Mouse (Mus musculus): Measurements from ENCODE around the gene Caskin1. TPM values are rescaled to one million over a fixed set of nuclear protein-coding genes. Genes with fewer than 3 reads are reported as not detected.
A peak's percentile ranks its signal among the peaks of the same experiment; 100 is the strongest.

Gene Caskin1
- polyA plus RNA-seq, 1 experiment from 2014 or later = 3.1 TPM

GRCm38 (mm10) chr17:24531064-24531463 lies 42.7 kb downstream of the Caskin1 start:
- no peak for DNase-seq (ENCODE audit: low spot score)
- peak overlapping the region; percentile 90 for H3K4me3 ChIP-seq
- H3K9me3 ChIP-seq = no peaks in the 10 kb centered on the region
- H3K27me3 ChIP-seq (replicated peaks; ENCODE audit: low read depth, poor library complexity, severe bottlenecking) = no peaks in the 10 kb centered on the region
- H3K36me3 ChIP-seq (replicated peaks) = peaks cover 25% of the 10 kb centered on the region
- H3K4me1 ChIP-seq = peaks cover 63% of the 10 kb centered on the region
- no peak overlapping the region for H3K27ac ChIP-seq (replicated peaks)
- WGBS = 62% methylated on average over 3 of the region's 3 CpGs

GRCm38 (mm10) chr17:24532045-24532444 lies 43.6 kb downstream of the Caskin1 start:
- no peaks in the 10 kb centered on the region for H3K9me3 ChIP-seq
- peaks cover 53% of the 10 kb centered on the region for H3K4me1 ChIP-seq
- DNase-seq (ENCODE audit: low spot score) = no peak
- H3K27ac ChIP-seq (replicated peaks) = no peak overlapping the region
- peaks cover 25% of the 10 kb centered on the region for H3K36me3 ChIP-seq (replicated peaks)
- WGBS = 75% methylated on average over 7 of the region's 7 CpGs
- no peak overlapping the region for H3K4me3 ChIP-seq
- no peaks in the 10 kb centered on the region for H3K27me3 ChIP-seq (replicated peaks; ENCODE audit: low read depth, poor library complexity, severe bottlenecking)

- no peaks in the 10 kb centered on the region for H3K9me3 ChIP-seq
- peaks cover 25% of the 10 kb centered on the region for H3K36me3 ChIP-seq (replicated peaks)
- peak; percentile 92 for DNase-seq (ENCODE audit: low spot score)
- no peaks in the 10 kb centered on the region for H3K27me3 ChIP-seq (replicated peaks; ENCODE audit: low read depth, poor library complexity, severe bottlenecking)
- H3K4me1 ChIP-seq = peaks cover 62% of the 10 kb centered on the region
- WGBS = 5% methylated on average over 53 of the region's 53 CpGs
- peak overlapping the region; percentile 61 for H3K4me3 ChIP-seq
- peak overlapping the region; percentile 73 for H3K27ac ChIP-seq (replicated peaks)
Observed at GRCm38 (mm10) chr17:24533099-24533992, 44.9 kb downstream of the Caskin1 start.

- WGBS = 91% methylated on average over 8 of the region's 8 CpGs
Observed at GRCm38 (mm10) chr17:24534160-24534718, 45.8 kb downstream of the Caskin1 start, which contains the start of gene Rab26. TSS of gene Rab26 (minus strand) at chr17:24534210.

GRCm38 (mm10) chr17:24535300-24535699 lies 46.9 kb downstream of the Caskin1 start:
- no peaks in the 10 kb centered on the region for H3K27me3 ChIP-seq (replicated peaks; ENCODE audit: low read depth, poor library complexity, severe bottlenecking)
- no peak overlapping the region for H3K27ac ChIP-seq (replicated peaks)
- H3K9me3 ChIP-seq = no peaks in the 10 kb centered on the region
- no peak overlapping the region for H3K4me3 ChIP-seq
- 52% methylated on average over 5 of the region's 5 CpGs for WGBS
- H3K4me1 ChIP-seq = peaks cover 45% of the 10 kb centered on the region
- DNase-seq (ENCODE audit: low spot score) = no peak
- peaks cover 9% of the 10 kb centered on the region for H3K36me3 ChIP-seq (replicated peaks)

More at GRCm38 (mm10) chr17:24534160-24534718, 45.8 kb downstream of the Caskin1 start, which contains the start of gene Rab26:
- Histone ChIP-seq H3K9me3 (no peaks in the 10 kb centered on the region), H3K27me3 (replicated peaks; ENCODE audit: low read depth, poor library complexity, severe bottlenecking) (no peaks in the 10 kb centered on the region), H3K4me3 (peak within 1 kb of the TSS; percentile 61), H3K36me3 (replicated peaks) (peaks cover 20% of the 10 kb centered on the region), H3K27ac (replicated peaks) (peak within 1 kb of the TSS; percentile 73), H3K4me1 (peaks cover 56% of the 10 kb centered on the region)
- DNase-seq (ENCODE audit: low spot score) = no peak

GRCm38 (mm10) chr17:24537536-24537935 lies 49.1 kb downstream of the Caskin1 start:
- H3K27me3 ChIP-seq (replicated peaks; ENCODE audit: low read depth, poor library complexity, severe bottlenecking) = no peaks in the 10 kb centered on the region
- H3K27ac ChIP-seq (replicated peaks) = no peak overlapping the region
- H3K4me3 ChIP-seq = no peak overlapping the region
- H3K9me3 ChIP-seq = no peaks in the 10 kb centered on the region
- WGBS = 45% methylated on average over 3 of the region's 3 CpGs
- H3K4me1 ChIP-seq = peaks cover 23% of the 10 kb centered on the region
- 0 out of 2 replicates have a peak, but pooled peaks cover 3% of the 10 kb centered on the region for H3K36me3 ChIP-seq (replicated peaks)
- DNase-seq (ENCODE audit: low spot score) = no peak

GRCm38 (mm10) chr17:24538950-24539349 lies 50.5 kb downstream of the Caskin1 start:
- Histone ChIP-seq H3K27ac (replicated peaks) (no peak overlapping the region), H3K27me3 (replicated peaks; ENCODE audit: low read depth, poor library complexity, severe bottlenecking) (peaks cover 4% of the 10 kb centered on the region), H3K9me3 (no peaks in the 10 kb centered on the region), H3K4me1 (peaks cover 9% of the 10 kb centered on the region), H3K36me3 (replicated peaks) (no peaks in the 10 kb centered on the region), H3K4me3 (no peak overlapping the region)
- DNase-seq (ENCODE audit: low spot score) = peak; percentile 62
- 72% methylated on average over 8 of the region's 8 CpGs for WGBS

- Histone ChIP-seq H3K9me3 (no peaks in the 10 kb centered on the region), H3K36me3 (replicated peaks) (no peaks in the 10 kb centered on the region), H3K4me1 (peaks cover 15% of the 10 kb centered on the region), H3K27ac (replicated peaks) (no peak overlapping the region), H3K27me3 (replicated peaks; ENCODE audit: low read depth, poor library complexity, severe bottlenecking) (peaks cover 18% of the 10 kb centered on the region), H3K4me3 (no peak overlapping the region)
- WGBS = 15% methylated on average over 3 of the region's 3 CpGs
- peak; percentile 59 for DNase-seq (ENCODE audit: low spot score)
Observed at GRCm38 (mm10) chr17:24540375-24540774, 52.0 kb downstream of the Caskin1 start.

- DNase-seq (ENCODE audit: low spot score) = peak; percentile 41
- Histone ChIP-seq H3K36me3 (replicated peaks) (no peaks in the 10 kb centered on the region), H3K4me3 (peak overlapping the region; percentile 44), H3K4me1 (peaks cover 19% of the 10 kb centered on the region), H3K27me3 (replicated peaks; ENCODE audit: low read depth, poor library complexity, severe bottlenecking) (peaks cover 55% of the 10 kb centered on the region), H3K9me3 (no peaks in the 10 kb centered on the region), H3K27ac (replicated peaks) (0 out of 2 replicates have a peak overlapping the region, but pooled peaks have one; percentile 10)
- WGBS = 18% methylated on average over 12 of the region's 12 CpGs
Observed at GRCm38 (mm10) chr17:24544613-24545012, 56.2 kb downstream of the Caskin1 start.

- H3K4me3 ChIP-seq = no peak overlapping the region
- H3K36me3 ChIP-seq (replicated peaks) = no peaks in the 10 kb centered on the region
- 84% methylated on average over 2 of the region's 2 CpGs for WGBS
- H3K4me1 ChIP-seq = peaks cover 19% of the 10 kb centered on the region
- H3K9me3 ChIP-seq = no peaks in the 10 kb centered on the region
- no peak for DNase-seq (ENCODE audit: low spot score)
- no peak overlapping the region for H3K27ac ChIP-seq (replicated peaks)
- peaks cover 55% of the 10 kb centered on the region for H3K27me3 ChIP-seq (replicated peaks; ENCODE audit: low read depth, poor library complexity, severe bottlenecking)
Observed at GRCm38 (mm10) chr17:24545247-24545646, 56.8 kb downstream of the Caskin1 start.

GRCm38 (mm10) chr17:24546234-24546633 lies 57.8 kb downstream of the Caskin1 start:
- H3K36me3 ChIP-seq (replicated peaks) = no peaks in the 10 kb centered on the region
- WGBS = 84% methylated on average over 3 of the region's 3 CpGs
- H3K4me3 ChIP-seq = no peak overlapping the region
- H3K9me3 ChIP-seq = no peaks in the 10 kb centered on the region
- no peak for DNase-seq (ENCODE audit: low spot score)
- peaks cover 55% of the 10 kb centered on the region for H3K27me3 ChIP-seq (replicated peaks; ENCODE audit: low read depth, poor library complexity, severe bottlenecking)
- peaks cover 27% of the 10 kb centered on the region for H3K4me1 ChIP-seq
- H3K27ac ChIP-seq (replicated peaks) = no peak overlapping the region

- Histone ChIP-seq H3K4me3 (peak overlapping the region; percentile 93), H3K9me3 (no peaks in the 10 kb centered on the region), H3K27me3 (replicated peaks; ENCODE audit: low read depth, poor library complexity, severe bottlenecking) (peaks cover 55% of the 10 kb centered on the region), H3K27ac (replicated peaks) (no peak overlapping the region), H3K4me1 (peaks cover 42% of the 10 kb centered on the region), H3K36me3 (replicated peaks) (no peaks in the 10 kb centered on the region)
- no peak for DNase-seq (ENCODE audit: low spot score)
- 42% methylated on average over 9 of the region's 9 CpGs for WGBS
Observed at GRCm38 (mm10) chr17:24548435-24548834, 60.0 kb downstream of the Caskin1 start.

All from embryonic facial prominence, embryonic 10.5 days (tissue).